Mouse (Mus musculus) heart, embryonic 14.5 days (tissue): Measurements from ENCODE around the gene Zfp760. TPM values are rescaled to one million over a fixed set of nuclear protein-coding genes. Genes with fewer than 3 reads are reported as not detected.
"Not testable (repeated sequence)": the region's sequence is repeated elsewhere in the genome, so short reads cannot be mapped to it uniquely, and the experiment has no call there.

Experiments used
- ATAC-seq: fragments of 200-750 bp; cut with Nextera tagmentation; 2 replicates; pipeline ENCODE4 v1.8.0; 2017; ENCODE audit warnings: low read depth, moderate TSS enrichment; ENCODE audit not compliant: insufficient number of reproducible peaks, insufficient read depth, low FRiP score
- H3K27ac ChIP-seq, 2 experiments: fragments of 200-500 bp in 1 of 2; fragments of 300-500 bp in 1 of 2; sonication (generic) in 1 of 2; replicated peaks in 1 of 2; 2 replicates each; pipeline ENCODE4 v1.5.1; 2012 to 2014; ENCODE audit warnings: low read depth in 2 of 2, low read length in 2 of 2, control low read depth in 1 of 2, mild to moderate bottlenecking in 1 of 2, mixed read lengths in 1 of 2; ENCODE audit not compliant: control insufficient read depth in 1 of 2, insufficient read depth in 1 of 2
- H3K27me3 ChIP-seq: fragments of 300-500 bp; sonication (generic); 2 replicates; pipeline ENCODE4 v1.6.1; 2014; ENCODE audit warnings: mild to moderate bottlenecking, low read length, control low read depth; ENCODE audit not compliant: control insufficient read depth, insufficient read depth
- H3K36me3 ChIP-seq: fragments of 300-500 bp; sonication (generic); 2 replicates; pipeline ENCODE4 v1.6.1; 2014; ENCODE audit warnings: mild to moderate bottlenecking, control low read depth, low read length, mixed read lengths; ENCODE audit not compliant: control insufficient read depth, insufficient read depth
- H3K4me1 ChIP-seq, 2 experiments: fragments of 200-500 bp in 1 of 2; fragments of 300-500 bp in 1 of 2; sonication (generic) in 1 of 2; 2 replicates each; pipeline ENCODE4 v1.6.1; 2012 to 2014; ENCODE audit warnings: low read length in 2 of 2, control low read depth in 1 of 2, mixed read lengths in 1 of 2; ENCODE audit not compliant: control insufficient read depth in 2 of 2, insufficient read depth in 2 of 2
- H3K4me2 ChIP-seq: fragments of 300-500 bp; sonication (generic); 2 replicates; pipeline ENCODE4 v1.6.1; 2014; ENCODE audit warnings: mild to moderate bottlenecking, low read length
- H3K4me3 ChIP-seq, 2 experiments: fragments of 200-500 bp in 1 of 2; fragments of 300-500 bp in 1 of 2; sonication (generic) in 1 of 2; 2 replicates each; pipeline ENCODE4 v1.5.1; 2012 to 2014; ENCODE audit warnings: low read length in 2 of 2, mild to moderate bottlenecking in 2 of 2, control low read depth in 1 of 2, low read depth in 1 of 2, moderate library complexity in 1 of 2; ENCODE audit not compliant: control insufficient read depth in 1 of 2, insufficient read depth in 1 of 2
- H3K9ac ChIP-seq: fragments of 300-500 bp; sonication (generic); 2 replicates; pipeline ENCODE4 v1.6.1; 2014; ENCODE audit warnings: mild to moderate bottlenecking, low read length
- H3K9me3 ChIP-seq: fragments of 300-500 bp; sonication (generic); 2 replicates; pipeline ENCODE4 v1.6.1; 2016; ENCODE audit warnings: low read length, control low read depth; ENCODE audit not compliant: control insufficient read depth
- WGBS: fragments of 180-500 bp; shearing (Covaris S2); extraction: QIAGEN DNeasy Blood & Tissue Kit; methylation state at CpG from one replicate; pipeline ENCODE4 v1.1.7; 2014; 5-methylcytosine and 5-hydroxymethylcytosine counted together
- polyA plus RNA-seq: library from polyadenylated mRNA; unstranded; fragments of >200 nt; fragmentation: Nextera tagmentation; extraction: Ambion mirVana; gene quantifications from 2 replicates; pipeline ENCODE4 v1.2.1, GENCODE M21; 2014

Gene Zfp760
- polyA plus RNA-seq, 1 experiment from 2014 or later = 7.1 TPM

DNA sequence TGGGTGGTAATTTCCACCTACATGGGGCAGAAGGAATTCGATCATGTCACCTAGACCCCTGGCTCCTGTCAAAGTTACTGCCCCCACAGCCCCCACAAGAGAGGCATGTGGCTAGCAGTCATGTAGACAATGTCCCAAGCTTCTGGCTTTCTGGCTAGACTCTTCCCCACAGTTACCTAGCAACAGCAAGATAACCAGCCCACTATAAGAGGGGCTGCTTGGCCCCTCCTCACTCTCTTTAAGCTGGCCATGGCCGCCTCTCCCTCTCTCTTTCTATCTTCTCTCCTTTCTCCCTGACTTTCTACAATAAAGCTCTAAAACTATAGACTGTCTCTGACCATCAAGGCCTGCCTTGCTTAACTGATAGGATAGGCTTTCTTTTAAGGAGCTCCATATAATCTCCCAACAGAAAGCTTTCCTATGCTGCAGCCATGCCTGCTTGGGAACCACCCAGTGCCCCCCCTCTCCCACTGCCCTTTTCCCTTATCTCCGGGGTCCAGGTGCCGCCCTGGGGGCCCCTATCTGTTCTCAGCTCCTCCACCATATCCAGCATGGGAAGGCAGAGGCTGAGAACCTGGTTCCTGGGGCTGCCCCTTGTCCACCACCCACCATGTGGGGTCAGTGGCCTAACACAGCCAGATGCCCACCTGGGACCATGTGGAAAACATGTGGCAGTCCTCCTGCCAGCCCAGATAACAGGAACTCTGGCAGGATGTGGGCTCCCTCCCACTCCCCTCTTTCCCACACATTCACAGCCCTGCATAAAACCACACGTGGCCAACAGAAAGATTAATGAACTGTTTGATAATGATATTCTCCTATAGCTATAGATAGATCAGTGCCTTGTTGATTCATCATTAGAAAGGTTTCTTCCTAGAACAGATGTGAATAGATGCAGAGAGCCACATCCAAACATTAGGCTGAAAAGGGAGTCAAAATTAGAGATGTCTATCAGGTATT is 5.0 kb upstream of the Zfp760 start:
- H3K4me1 ChIP-seq = peaks cover 0 to 3% of the 10 kb centered on the region in 2 experiments; a peak in 1 of 4 replicates
- H3K36me3 ChIP-seq = no peaks in the 10 kb centered on the region
- no peak overlapping the region for H3K27ac ChIP-seq
- no peaks in the 10 kb centered on the region for H3K27me3 ChIP-seq
- no peak for ATAC-seq
- no peak overlapping the region for H3K4me2 ChIP-seq
- 24% methylated on average over 5 of the region's 5 CpGs for WGBS
- H3K9ac ChIP-seq = no peak overlapping the region
- H3K4me3 ChIP-seq = no peak overlapping the region
- H3K9me3 ChIP-seq = no peaks in the 10 kb centered on the region

DNA sequence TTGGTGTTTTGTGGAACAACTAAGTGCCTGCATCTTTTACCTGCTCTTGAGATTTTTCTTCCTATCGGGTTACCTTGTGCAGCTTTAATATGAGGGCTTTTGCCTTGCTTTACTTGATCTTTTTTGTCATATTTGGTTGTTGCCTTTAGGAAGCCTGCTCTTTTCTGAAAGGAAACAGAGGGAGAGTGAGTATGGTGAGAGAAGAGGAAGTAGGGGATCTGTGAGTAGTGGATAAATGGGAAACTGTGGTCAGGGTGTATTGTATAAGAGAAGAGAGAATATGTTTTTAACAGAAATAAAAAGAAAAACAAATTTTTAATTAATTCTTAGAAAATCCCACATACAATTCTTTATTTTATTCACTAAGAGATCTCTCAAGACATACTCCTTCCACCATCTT is 4.1 kb upstream of the Zfp760 start:
- Histone ChIP-seq H3K4me1 (peaks cover 2 to 3% of the 10 kb centered on the region in 2 experiments; a peak in 2 of 4 replicates), H3K9ac (no peak overlapping the region), H3K36me3 (no peaks in the 10 kb centered on the region), H3K4me3 (no peak overlapping the region), H3K9me3 (no peaks in the 10 kb centered on the region), H3K27me3 (no peaks in the 10 kb centered on the region), H3K4me2 (no peak overlapping the region), H3K27ac (no peak overlapping the region)
- WGBS = 78% methylated on average over 1 of the region's 1 CpGs
- ATAC-seq = no peak

DNA sequence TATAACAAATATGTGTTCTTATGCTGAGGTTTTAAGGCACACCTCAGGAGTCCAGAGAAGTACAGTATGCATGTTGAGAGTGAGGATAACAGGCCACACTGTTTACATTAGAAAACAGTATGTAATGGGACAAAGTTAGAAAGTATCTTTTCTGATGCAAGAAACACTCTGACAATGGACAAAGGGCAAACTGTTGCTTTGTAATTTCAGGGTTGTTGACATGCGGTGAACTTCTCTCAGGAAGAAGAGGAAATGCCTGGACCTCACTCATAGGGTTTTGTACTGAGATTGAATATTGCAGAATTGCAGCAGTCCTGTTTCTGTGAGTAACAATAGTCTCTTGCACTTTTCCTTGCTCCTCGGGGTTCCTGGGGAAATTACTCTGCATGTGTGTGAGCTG is 860 bp downstream of the Zfp760 start:
- H3K4me2 ChIP-seq = peak overlapping the region; percentile 79
- H3K9me3 ChIP-seq = no peaks in the 10 kb centered on the region
- H3K9ac ChIP-seq = peak overlapping the region; percentile 84
- WGBS = 56% methylated on average over 2 of the region's 2 CpGs
- peak overlapping the region; percentile 9 to 70; a peak in 3 of 4 replicates for H3K4me3 ChIP-seq
- peaks cover 23% of the 10 kb centered on the region for H3K36me3 ChIP-seq
- peak overlapping the region; percentile 22 to 41; a peak in 2 of 4 replicates for H3K27ac ChIP-seq
- peaks cover 3 to 5% of the 10 kb centered on the region in 2 experiments; a peak in 2 of 4 replicates for H3K4me1 ChIP-seq
- no peaks in the 10 kb centered on the region for H3K27me3 ChIP-seq
- no peak for ATAC-seq

DNA sequence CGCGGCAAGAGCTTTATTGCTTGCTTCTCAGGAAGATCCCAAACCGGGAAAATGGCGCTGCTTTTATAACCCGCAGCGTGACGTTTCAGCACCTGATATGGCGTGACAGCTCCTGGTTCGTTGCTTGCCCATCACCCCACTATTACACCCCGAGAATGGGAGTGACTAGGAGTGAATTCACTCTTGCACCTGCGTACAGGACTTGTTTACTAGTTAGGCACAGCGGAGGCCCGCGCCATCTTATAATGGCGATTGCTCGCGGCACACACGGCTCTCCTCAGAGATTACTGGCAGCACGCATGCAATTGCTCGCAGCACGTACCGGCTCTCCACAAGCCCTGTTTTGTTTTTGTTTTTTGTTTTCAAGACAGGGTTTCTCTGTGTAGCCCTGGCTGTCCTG is 23.0 kb downstream of the Zfp760 start, which contains the start of gene Zfp229:
TSS of gene Zfp229 (plus strand) at position 301 of the 400 bp plus-strand sequence.
- not testable (repeated sequence) for ATAC-seq, H3K9me3 ChIP-seq, H3K27me3 ChIP-seq, H3K4me1 ChIP-seq, H3K27ac ChIP-seq, H3K36me3 ChIP-seq, H3K4me3 ChIP-seq, H3K4me2 ChIP-seq, H3K9ac ChIP-seq
- 90% methylated on average over 6 of the region's 22 CpGs for WGBS

DNA sequence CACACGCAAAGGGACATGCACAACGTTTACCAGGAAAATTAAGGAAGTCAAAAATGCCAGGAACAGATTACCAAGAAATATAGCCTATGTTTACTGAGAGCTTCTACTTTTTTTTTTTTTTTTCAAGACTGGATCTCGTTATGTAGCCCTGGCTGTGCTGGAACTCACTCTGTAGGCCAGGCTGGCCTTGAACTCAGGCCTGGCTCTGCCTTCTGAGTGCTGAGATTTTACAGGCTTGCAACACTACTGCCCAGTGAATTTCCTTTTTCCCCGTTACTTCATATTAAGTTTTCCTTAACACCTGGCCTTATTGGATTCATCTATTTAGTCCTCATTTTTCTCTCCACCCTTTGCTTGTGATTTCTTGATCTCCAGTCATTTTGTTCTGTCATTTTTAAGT is 25.5 kb downstream of the Zfp760 start:
- Histone ChIP-seq H3K4me2 (peak overlapping the region; percentile 71), H3K36me3 (peaks cover 14% of the 10 kb centered on the region), H3K9me3 (no peaks in the 10 kb centered on the region), H3K27me3 (no peaks in the 10 kb centered on the region), H3K4me3 (peak overlapping the region; percentile 58 to 71; a peak in 3 of 4 replicates), H3K27ac (peak overlapping the region; percentile 67 to 68; a peak in 3 of 4 replicates), H3K4me1 (peaks cover 3 to 8% of the 10 kb centered on the region in 2 experiments; a peak in 3 of 4 replicates), H3K9ac (peak overlapping the region; percentile 74)
- ATAC-seq = no peak
- 89% methylated on average over 4 of the region's 4 CpGs for WGBS

DNA sequence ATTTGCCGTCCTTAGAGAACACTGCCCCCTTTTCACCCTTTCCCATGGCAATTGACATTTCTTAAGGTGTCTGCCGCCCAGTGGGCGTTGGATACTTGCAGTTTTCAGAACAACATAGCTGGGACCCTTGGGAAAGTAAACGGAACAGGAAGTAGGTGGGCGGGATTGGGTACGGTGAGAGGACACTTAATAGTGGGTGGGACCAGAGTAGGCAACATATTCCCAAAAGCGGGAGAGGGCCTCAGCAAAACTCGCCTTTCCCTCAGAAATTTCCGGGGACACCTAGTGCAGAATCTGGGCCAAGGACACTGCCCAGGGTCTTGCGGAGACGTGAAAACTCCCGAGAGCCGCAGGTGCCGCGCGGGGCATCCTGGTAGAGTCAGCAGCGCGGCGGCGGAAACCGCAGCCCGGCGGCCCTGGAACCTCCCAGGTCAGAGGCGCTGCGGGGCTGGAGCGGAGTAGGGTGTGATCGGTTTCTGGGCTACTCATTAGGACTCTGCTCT is 26.0 kb downstream of the Zfp760 start:
- under 1% methylated on average over 27 of the region's 27 CpGs for WGBS

DNA sequence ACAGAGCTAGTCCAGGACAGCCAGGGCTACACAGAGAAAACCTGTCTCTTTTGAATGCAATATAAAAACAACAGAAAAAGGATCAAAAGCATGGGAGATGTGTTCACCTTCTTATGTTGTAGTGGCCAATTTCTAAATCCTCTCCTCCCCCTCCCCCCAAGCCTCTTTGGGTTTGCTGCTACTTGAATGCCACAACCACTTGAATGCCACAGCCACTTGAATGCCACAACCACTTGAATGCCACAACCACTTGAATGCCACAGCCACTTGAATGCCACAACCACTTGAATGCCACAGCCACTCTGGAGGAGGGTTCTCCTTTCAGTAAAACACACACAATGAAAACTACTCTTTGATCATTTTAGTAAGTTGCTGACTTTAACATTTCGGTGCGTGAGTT is 45.2 kb downstream of the Zfp760 start:
- H3K27ac ChIP-seq = no peak overlapping the region
- H3K36me3 ChIP-seq = no peaks in the 10 kb centered on the region
- 54% methylated on average over 2 of the region's 2 CpGs for WGBS
- no peak for ATAC-seq
- H3K4me3 ChIP-seq = no peak overlapping the region
- no peaks in the 10 kb centered on the region for H3K27me3 ChIP-seq
- 0 out of 4 replicates have a peak, but pooled peaks cover 0 to 3% of the 10 kb centered on the region in 2 experiments for H3K4me1 ChIP-seq
- no peaks in the 10 kb centered on the region for H3K9me3 ChIP-seq
- no peak overlapping the region for H3K4me2 ChIP-seq
- no peak overlapping the region for H3K9ac ChIP-seq

More for the DNA sequence above, 26.0 kb downstream of the Zfp760 start:
- Histone ChIP-seq H3K4me3 (peak overlapping the region; percentile 58 to 71), H3K4me1 (peaks cover 3 to 8% of the 10 kb centered on the region in 2 experiments; a peak in 3 of 4 replicates), H3K27me3 (no peaks in the 10 kb centered on the region), H3K36me3 (peaks cover 16% of the 10 kb centered on the region), H3K9ac (peak overlapping the region; percentile 74), H3K27ac (peak overlapping the region; percentile 67 to 68), H3K9me3 (no peaks in the 10 kb centered on the region), H3K4me2 (peak overlapping the region; percentile 71)
- ATAC-seq = peak; percentile 87
